Mouse (Mus musculus): ENCODE results near the gene Ube2o.
A peak's percentile ranks its signal among the peaks of the same experiment; 100 is the strongest.

The Ube2o gene

DNA sequence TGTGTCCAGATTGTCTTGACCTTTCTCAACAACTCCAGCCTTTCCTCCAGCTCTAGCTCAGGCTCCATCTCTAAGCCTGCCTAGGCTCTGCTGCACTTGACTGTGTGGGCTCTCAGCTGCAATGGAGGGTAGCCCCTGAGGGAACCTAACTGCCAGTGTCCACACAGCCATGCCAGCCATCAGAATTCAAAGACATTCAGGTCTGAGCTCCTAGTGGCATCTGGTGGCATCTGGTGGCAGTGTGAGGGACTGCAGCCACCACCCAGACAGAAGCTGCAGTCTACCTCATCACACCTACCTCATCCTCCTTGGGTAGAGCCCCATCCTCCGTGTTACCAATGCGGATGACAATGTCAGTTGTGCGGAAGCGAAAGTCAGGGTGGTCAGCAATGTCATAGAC lies 38.1 kb downstream of the Ube2o start:
- no peak for DNase-seq (ENCODE audit: low read depth)

DNA sequence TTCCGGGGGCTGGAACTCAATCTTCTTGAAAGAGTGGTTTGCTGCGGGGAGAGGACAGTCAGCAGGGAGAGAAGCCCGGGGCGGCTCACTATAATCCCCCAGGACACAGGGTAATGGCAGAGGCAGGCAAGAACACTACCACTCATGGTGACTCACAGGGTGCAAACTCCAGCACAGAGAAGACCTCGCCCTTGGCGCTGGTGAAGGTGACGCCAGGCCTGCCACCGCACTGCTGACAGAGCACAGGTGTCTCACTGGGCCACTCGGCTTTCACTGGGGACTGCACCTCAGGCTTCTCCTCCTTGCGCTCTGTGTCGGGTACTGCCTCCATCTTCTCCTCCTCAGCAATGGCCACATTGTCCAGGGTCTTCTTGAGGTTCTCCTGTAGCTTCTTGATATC lies 40.1 kb downstream of the Ube2o start:
- no peak for DNase-seq (ENCODE audit: low read depth)

DNA sequence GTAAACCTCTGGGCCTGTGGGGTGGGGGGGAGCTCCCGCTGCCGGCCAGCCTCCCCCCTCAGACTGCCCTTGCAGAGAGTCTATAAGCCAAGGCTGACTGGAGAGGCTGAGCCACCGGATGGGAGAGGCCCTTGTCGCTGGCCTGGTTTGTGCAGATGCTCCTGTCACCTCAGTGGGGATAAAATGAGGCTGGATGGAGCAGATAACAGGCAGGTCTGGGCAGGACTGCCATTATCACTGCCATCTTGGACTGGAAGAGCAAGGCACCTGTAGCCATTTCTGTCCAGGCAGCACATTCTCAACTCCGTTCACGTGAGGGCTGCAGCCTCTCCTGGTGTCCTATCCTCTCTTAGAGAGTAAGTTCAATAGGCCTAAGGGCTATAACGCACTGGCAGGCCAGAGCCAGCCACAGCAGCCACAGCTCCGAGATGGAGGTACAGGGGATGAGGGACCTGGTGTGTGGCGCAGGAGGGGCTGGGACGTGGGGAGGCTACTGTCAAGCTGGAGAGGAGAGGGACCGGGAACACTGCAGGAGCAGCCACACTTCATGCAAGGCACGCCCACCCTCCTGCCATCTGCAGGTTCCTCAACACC lies 43.0 kb downstream of the Ube2o start:
- peak; percentile 53 for DNase-seq (ENCODE audit: low read depth)

DNA sequence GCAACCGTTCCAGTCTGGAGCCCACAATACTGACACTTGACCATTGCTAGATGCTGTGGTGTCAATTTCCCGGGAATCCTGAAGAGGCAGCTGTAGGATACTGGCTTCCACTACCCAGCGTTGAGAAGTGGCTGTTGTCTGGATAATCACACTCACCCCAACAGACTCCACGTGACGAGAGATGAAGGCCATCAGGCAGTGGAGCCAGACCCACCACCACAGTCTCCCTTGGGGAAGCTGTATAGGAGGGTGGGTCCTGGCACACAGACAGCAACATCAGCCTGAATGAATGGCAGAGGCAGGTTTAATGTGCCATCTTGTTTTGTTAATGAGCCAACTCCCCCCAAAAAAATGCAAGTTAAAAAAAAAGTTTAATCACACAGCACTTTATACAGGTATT lies 43.9 kb downstream of the Ube2o start:
- no peak for DNase-seq (ENCODE audit: low read depth)

DNA sequence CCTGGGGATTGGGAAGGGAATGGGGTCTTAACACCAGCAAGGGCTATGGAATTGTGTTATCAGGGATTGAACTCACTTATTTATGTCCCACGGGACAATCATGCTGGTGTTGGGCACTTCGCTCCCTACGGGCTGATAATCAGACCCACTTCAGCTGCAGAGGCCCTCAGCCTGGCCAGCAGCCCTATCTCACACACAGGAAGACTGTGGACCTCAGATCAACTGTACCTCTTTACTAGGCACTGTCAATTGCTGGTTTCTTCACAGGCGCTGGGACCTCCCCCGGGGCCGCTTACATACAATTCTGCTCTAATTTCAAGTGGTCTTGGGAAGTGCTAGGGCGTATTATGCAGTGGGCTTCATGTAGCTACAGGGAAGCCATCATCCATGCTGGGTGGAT lies 44.6 kb downstream of the Ube2o start:
- DNase-seq (ENCODE audit: low read depth) = peak; percentile 47

DNA sequence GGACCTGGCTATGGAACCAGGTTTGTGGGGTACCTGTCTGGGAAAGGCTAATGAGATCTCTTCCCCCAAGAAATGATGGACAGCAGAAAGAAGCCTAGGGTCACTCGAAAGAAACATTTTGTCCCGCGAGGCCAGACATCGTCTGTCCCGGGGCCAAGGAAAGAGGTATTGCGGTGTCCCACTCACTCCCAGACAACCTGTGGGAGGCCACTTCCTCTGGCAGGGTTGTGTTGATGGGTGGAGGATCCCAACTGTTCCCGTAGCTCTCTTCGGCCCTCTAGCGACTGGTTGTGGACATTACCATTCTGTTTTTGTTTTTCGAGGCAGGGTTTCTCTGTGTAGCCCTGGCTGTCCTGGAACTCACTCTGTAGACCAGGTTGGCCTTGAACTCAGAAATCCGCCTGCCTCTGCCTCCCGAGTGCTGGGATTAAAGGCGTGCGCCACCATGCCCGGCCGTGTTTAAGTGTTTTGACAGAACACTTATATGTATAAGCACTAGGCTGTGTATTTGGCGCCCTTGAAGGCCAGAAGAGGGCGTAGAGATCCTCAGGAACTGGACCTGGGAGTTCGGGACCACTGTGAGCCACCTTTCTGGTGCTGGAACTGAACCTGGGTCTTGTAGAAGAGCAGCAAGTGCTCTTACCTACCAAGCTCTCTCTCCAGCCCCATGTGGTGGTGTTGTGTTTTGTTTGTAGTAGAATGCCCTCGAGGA lies 46.9 kb downstream of the Ube2o start:
- peak; percentile 89 for DNase-seq (ENCODE audit: low read depth)

DNA sequence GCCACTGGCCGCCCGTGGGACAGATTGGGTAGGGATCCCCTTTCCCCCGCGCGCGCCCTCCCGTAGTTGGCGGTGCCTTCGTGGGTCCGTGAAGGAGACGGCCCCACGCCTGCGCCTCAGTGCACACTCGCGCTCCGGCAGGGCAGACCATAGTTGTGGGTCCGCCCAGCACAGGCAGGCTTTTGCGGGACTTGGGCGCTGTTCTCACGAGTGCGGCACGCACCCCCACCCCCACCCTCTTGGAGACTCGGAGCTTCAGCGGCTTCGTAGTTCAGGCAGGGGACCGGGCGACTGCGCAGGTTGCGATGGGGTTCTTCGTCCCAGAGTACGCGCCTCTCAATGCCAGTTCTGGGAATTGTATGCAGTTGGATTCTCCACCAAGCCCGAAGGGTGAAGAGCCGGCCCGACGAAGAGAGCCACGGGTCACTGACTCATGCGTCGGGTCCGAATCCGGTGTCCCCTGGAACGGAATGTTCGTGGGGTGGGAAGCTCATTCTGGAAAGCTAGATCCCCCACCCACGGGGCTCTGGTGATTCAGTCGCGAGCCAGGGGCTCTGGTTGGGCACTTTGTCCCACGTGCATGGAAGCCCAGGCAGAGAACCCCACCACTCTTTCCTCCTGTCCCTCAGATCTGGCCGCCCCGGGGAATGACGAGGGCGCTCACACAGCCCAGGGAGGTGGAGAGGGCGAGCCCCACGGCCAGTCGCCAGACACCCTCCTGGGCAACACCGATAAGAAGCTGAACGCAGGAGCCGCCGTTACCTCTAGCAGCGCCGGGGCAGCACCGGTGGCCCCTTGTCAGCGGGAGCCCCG lies 47.7 kb downstream of the Ube2o start:
- DNase-seq (ENCODE audit: low read depth) = peak; percentile 77

DNA sequence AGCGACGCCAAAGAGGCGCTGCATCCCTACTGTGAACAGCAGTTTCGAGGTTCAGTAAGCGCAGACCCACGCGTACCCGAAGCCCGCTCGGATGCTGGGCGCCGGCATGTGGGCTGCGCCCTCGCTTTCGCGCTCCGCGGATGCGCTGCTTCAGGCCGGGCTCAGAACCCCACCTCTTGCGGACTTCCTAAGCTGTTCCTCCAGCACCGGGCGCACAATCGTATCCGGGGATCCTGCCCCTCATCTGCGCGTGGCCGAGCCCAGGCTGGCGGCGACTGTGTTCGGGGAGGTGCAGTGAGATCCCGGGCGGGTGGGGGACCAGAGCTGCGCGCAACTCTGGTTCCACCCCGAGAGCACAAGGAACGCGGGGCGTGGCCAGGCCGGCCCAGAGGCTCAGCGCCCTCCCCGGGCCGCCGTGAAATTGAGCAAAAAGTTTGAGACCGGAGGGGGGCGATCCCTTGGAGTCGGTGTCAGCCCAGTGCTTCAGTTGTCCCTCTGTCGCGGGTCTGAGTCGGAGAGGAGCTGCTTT lies 48.4 kb downstream of the Ube2o start:
- DNase-seq (ENCODE audit: low read depth) = peak; percentile 81

DNA sequence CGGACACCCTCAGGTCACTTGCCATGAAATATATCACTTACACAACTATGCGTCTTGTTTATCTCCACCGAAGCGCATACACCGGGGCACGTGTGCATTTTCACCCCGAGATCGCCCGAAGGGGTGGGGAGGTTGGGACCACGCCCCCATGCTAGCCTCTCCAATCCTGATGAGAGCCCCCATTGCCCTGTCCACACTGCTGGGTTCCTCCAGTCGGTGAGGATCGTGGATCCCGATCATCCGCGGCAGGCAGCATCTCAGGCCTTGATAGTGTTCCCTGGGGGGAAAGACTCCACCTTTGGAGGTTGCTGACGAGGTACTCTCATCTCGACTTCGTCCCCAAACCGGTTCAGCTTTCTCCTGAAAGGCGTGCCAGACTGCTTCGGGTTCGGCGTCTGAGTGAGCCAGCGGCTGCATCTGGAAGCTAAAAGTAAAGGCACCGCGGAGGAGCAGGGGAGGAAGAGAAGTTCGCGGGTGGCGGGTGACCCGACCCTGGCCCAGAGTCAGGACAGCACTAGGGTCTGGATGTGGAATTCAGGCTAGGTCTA lies 48.9 kb downstream of the Ube2o start:
- peak; percentile 63 for DNase-seq (ENCODE audit: low read depth)

DNA sequence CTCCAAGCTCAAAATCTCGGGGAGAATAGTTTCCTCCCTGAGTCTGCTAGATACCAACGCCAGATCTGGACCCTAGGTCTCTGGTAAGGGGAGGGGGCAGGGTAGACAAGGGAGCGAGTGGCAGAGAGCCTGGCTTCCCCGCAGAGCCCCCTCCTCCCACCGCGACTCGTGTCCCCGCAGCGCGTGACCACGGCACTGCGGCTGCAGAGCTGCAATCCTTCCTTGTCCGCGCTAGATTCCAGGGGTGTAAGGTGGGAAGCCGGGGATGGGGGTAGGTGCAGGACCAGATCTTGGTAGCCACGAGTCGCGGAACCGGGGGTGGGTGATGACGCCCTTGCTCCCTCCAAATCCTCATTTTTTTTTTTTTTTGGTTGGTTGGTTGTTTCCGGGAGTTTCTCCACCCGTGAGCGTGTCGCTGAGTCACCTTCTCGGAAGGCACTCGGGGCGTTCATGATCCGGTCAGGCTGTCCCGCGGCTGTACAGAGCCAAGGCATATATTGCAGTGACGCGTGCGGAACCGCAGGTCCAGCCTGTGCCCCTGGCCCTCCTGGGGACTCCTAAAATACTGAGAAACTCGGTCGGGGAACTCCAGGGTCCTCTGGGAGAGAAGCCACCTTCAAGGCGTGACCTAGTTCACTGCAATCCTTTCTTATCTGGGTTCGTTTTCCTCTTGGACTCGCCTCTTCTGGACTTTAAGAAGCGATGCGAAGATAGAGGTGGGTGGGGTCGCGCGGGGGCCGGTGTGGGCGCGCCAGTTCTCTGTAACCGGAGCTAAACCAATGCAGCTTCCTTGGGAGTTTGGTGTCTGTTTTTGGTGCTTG lies 49.7 kb downstream of the Ube2o start:
- peak; percentile 48 for DNase-seq (ENCODE audit: low read depth)

DNA sequence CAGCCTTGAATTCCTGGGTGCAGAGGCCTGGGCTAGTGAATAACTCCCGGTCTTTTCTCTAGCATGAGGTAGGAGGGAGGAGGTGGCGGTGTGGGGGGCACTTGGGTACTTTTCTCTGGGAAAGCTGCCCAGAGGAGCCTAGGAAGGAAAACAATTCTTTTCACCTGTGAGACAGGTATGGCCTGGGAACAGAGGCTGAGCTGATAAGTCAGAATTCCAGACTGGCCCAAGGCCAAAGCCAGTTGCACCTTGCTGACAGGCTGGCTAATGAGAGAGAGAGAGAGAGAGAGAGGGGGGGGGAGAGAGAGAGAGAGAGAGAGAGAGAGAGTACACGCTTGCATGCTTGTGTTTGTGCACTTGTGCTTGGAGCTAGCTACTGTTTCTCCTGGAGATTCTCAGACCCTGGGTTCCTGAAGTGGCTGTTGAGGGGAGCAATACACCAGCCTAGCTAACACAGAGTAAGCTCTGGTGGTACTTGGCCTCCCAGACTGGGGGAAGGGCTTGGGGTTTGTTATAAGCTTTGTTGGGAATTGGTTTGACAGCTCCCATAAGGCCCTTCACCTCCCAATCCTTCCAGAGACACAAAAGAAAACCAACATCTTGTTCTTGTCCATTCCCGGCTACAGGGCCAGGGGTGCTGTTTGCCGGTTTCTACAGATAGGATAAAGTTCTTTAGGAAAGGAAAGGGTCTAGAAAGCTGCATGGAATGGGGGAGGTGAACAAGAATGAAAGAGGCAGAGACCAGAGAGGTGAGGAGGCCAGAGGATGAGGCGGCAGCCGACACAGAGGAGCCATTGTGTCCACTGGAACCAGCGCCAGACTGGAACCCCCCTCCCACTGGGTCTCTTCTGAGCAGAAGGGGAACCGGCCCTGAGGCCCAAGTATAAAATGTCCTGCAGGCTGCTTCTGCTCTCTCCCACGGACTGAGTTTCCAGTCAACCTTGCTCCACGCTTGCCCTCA lies 50.8 kb downstream of the Ube2o start, which contains the start of gene Sphk1:
Gene Sphk1, plus strand, starts transcription at position 739 of the 961 bp plus-strand sequence.
- DNase-seq (ENCODE audit: low read depth) = no peak

DNA sequence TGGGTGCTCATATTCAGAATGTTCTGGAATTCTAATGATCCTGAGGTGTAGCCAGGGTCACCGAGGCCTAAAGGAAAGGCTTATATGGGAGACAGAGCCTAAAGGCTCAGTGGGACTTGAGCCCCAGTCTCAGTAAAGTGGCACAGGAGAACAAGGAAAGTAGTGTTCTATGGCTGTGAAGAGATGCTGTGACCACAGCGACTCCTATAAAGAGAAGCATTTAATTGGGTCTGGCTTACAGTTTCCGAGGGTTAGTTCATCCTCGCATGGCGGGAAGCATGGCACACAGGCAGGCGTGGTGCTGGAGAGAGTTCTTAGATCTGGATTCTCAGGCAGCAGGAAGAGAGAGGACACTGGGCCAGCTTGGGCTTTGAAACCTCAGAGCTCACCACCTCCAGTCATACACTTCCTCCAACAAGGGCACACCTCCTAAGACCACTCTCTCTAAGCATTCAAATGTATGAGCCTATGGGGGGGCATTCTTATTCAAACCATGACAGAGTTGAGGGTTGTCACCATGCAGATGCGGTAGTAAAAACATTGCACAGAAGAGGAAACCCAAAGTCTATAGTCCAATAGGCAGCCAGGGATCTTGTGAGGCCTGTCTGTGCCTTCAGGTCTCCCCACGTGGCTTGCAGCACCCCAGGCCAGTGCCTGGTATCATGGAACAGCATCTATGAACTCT lies 52.5 kb downstream of the Ube2o start:
- DNase-seq (ENCODE audit: low read depth) = no peak

DNA sequence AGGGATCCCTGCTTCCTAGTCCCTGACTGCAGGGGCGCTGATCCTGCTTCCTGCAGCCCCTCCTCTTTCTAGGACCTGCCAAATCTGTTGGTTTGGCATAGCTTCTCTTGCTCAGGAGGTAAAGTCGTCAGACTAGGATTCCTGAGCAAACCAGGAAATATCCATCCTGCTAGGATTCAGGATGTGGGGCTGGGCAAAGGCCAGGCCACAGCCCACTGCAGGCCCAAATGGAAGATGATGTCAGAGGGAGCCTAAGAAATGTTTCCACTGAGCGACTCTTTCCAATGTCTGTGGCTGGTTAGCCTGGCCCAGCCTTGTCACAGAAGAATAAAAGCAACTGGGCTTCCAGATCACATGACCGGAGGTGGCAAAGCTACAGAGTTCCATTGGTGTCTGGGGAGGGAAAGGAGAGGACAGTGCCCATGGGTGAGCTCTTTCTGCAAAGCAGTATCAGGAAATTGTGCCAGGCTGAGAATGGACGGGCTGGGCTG lies 57.5 kb downstream of the Ube2o start:
- no peak for DNase-seq (ENCODE audit: low read depth)

DNA sequence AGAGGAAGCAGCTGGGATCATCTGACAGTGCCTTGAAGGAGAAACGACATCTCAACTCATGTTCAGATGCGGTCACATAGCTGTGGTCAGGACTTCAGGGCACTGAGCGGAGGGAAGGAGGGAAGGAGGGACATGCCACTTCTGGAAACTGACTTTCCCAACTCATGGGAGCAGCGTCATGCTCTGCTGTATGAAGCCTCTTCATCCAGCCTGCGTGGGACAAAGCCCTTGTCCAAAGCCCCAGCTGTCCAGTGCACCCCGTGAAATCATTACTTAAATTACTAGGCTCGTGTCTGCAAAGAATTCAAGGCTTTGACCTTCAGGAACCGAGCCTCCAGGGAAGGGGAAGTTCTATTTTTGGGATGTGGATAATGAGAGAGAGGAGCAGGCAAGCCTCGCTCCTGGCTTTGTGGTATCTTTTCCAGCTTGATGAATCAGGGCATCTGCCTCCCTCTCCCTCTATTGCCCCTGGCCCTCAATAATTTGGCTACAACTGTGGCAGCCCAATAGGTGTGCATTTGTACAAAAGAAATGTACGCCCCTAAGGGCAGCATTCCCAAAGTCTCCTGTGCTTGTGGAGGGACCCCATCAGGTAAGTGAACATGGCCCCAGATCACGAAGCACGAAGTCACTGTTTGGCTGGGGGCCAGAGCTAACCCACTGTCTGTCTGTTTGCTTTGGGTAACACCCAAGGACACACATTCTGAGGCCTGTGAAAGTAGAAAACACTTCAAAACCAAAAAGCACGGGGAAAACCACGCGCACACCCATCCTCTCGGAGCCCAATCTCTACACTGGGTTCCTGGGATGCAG lies 58.2 kb downstream of the Ube2o start:
- DNase-seq (ENCODE audit: low read depth) = no peak

DNA sequence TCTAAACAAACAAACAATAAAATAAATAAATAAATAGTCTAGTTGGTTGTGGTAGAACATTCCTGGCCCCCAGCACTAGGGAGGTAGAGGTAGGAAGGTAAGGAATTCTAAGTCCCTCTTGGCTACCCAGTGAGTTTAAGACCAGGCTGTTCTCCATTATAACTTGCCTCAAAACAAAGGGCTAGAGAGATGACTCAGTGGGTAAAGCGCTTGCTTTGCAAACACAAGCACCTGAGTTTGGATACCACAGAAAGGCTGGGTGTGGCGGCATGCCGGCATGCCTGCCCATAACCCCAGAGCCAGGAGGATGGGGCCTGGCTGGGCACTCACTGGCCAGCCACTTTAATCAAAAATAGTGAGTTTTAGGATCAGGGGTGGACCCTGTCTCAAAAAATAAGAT lies 59.2 kb downstream of the Ube2o start:
- DNase-seq (ENCODE audit: low read depth) = no peak

DNA sequence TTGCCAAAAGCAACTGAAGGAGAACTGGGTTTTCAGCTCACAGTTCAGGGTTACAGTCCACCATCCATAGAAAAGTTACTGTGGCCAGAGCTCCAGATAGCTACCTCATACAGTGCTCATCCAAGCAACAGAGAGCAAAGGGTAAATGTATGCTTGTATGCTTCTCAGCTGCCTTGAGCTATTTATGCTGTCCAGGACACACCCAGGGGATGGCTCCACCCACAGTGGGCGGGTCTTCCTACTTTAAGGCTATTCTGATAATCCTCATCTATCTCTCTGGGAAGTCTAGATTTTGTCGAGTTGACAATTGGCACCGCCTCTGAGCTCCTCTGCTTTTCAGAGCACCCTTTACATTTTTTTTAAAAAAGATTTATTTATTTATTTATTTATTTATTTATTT lies 60.1 kb downstream of the Ube2o start:
- DNase-seq (ENCODE audit: low read depth) = peak; percentile 68

DNA sequence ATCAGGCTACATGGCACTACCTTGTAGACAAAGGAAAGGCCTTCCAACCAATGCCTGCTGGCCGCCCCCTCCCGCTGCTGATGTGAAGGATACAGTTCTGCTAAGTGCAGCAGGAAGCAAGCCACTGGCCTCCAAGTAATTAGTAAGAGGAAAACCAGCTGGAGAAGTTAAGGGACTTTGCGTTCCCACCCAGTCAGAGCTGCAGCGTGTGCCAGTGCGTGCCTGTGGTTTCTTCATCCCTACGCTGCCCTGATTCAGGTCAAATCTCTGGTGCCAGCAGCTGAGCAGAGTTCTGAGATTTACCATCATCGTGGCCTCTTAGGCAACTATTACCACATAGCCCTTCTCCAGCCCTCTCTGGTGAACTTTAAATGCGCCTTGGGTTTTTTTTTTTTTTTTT lies 62.8 kb downstream of the Ube2o start:
- DNase-seq (ENCODE audit: low read depth) = no peak

DNA sequence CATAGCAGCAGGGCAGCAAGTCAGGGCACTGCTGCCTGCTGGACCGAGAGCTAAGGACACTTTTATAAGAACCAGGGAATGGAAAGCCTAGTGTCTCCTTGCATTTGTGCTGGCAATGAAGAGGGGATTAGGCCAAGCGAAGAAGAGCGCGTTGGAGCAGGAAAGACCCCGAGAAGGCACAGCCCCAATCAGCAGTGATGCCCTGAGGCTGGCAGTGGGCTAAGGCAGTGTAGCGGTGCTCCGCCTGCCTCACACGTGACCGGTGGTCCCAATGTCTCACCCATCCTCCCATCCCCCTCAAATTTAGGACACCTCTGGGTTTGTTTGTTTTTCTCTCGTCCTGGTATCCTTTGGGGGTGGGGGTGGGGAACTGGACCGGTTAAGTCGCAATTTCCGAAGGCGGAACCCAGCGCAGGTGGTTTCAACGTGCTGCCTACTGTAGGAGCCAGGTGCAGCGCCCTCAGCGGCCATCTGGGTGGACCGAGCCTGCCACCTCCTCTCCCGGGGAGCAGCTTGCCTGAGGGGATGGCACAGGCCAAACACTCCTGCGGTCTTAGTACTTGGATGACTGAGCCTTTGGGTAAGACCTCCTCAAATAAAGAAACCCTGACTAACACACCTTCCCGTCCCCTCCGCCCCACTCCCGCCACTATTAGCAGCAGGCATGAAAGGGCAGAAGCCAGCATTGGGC lies 65.8 kb downstream of the Ube2o start:
- no peak for DNase-seq (ENCODE audit: low read depth)
